Mouse (Mus musculus): ENCODE data around the gene Serpinb8. TPM values are rescaled to one million over a fixed set of nuclear protein-coding genes. Genes with fewer than 3 reads are reported as not detected.

The Serpinb8 gene
- polyA plus RNA-seq, 1 experiment from 2014 or later = 8.9 TPM

GRCm38 (mm10) chr1:107622017-107622416 is 32.2 kb downstream of the Serpinb8 start:
- H3K9ac ChIP-seq (ENCODE audit: low read length) = no peak overlapping the region
- H3K4me2 ChIP-seq (ENCODE audit: low read depth, low read length) = no peak overlapping the region
- H3K36me3 ChIP-seq (ENCODE audit: control insufficient read depth, insufficient read depth, low read length) = no peaks in the 10 kb centered on the region
- no peak overlapping the region for H3K27ac ChIP-seq (ENCODE audit: low read length)
- no peaks in the 10 kb centered on the region for H3K27me3 ChIP-seq (ENCODE audit: control insufficient read depth, insufficient read depth, low read length)
- H3K4me3 ChIP-seq (replicated peaks; ENCODE audit: low read length) = no peak overlapping the region
- WGBS = 57% methylated on average over 4 of the region's 4 CpGs
- no peak for ATAC-seq (ENCODE audit: insufficient read depth, low FRiP score)
- H3K9me3 ChIP-seq (replicated peaks; ENCODE audit: control insufficient read depth, low read length) = no peaks in the 10 kb centered on the region
- no peaks in the 10 kb centered on the region for H3K4me1 ChIP-seq (ENCODE audit: control insufficient read depth, insufficient read depth, low read length)

GRCm38 (mm10) chr1:107635936-107636335 is 46.1 kb downstream of the Serpinb8 start:
- no peaks in the 10 kb centered on the region for H3K9me3 ChIP-seq (replicated peaks; ENCODE audit: control insufficient read depth, low read length)
- no peak overlapping the region for H3K9ac ChIP-seq (ENCODE audit: low read length)
- no peak overlapping the region for H3K27ac ChIP-seq (ENCODE audit: low read length)
- no peak for ATAC-seq (ENCODE audit: insufficient read depth, low FRiP score)
- no peaks in the 10 kb centered on the region for H3K27me3 ChIP-seq (ENCODE audit: control insufficient read depth, insufficient read depth, low read length)
- no peaks in the 10 kb centered on the region for H3K36me3 ChIP-seq (ENCODE audit: control insufficient read depth, insufficient read depth, low read length)
- H3K4me3 ChIP-seq (replicated peaks; ENCODE audit: low read length) = no peak overlapping the region
- 29% methylated on average over 4 of the region's 4 CpGs for WGBS
- H3K4me2 ChIP-seq (ENCODE audit: low read depth, low read length) = no peak overlapping the region
- no peaks in the 10 kb centered on the region for H3K4me1 ChIP-seq (ENCODE audit: control insufficient read depth, insufficient read depth, low read length)

- Histone ChIP-seq H3K36me3 (ENCODE audit: control insufficient read depth, insufficient read depth, low read length) (no peaks in the 10 kb centered on the region), H3K9ac (ENCODE audit: low read length) (no peak overlapping the region), H3K27me3 (ENCODE audit: control insufficient read depth, insufficient read depth, low read length) (no peaks in the 10 kb centered on the region), H3K9me3 (replicated peaks; ENCODE audit: control insufficient read depth, low read length) (no peaks in the 10 kb centered on the region), H3K4me1 (ENCODE audit: control insufficient read depth, insufficient read depth, low read length) (no peaks in the 10 kb centered on the region), H3K27ac (ENCODE audit: low read length) (no peak overlapping the region), H3K4me2 (ENCODE audit: low read depth, low read length) (no peak overlapping the region), H3K4me3 (replicated peaks; ENCODE audit: low read length) (no peak overlapping the region)
- WGBS = 83% methylated on average over 1 of the region's 1 CpGs
- ATAC-seq (ENCODE audit: insufficient read depth, low FRiP score) = no peak
Observed at GRCm38 (mm10) chr1:107638056-107638455, 48.2 kb downstream of the Serpinb8 start.

DNA sequence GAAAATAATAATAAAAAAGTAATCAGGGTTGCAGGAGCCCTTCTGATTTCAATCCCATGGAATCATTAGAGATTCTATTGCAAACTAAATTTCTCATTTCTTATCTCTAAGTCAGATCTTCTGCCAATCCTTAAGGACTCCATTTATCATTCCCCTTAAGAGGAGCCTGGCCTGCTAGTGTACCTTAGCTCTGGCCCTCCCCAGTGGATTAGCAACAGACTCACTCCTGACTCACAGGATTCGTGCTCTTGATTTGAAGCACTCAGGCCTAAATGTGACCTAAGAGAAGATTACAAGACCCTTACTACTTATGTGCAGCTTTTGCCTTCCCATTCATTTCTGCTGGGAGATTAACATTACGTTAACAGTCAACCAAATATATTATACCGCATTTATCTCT is 48.7 kb downstream of the Serpinb8 start:
- Histone ChIP-seq H3K9ac (ENCODE audit: low read length) (no peak overlapping the region), H3K4me1 (ENCODE audit: control insufficient read depth, insufficient read depth, low read length) (no peaks in the 10 kb centered on the region), H3K36me3 (ENCODE audit: control insufficient read depth, insufficient read depth, low read length) (no peaks in the 10 kb centered on the region), H3K4me3 (replicated peaks; ENCODE audit: low read length) (no peak overlapping the region), H3K27me3 (ENCODE audit: control insufficient read depth, insufficient read depth, low read length) (no peaks in the 10 kb centered on the region), H3K4me2 (ENCODE audit: low read depth, low read length) (no peak overlapping the region), H3K27ac (ENCODE audit: low read length) (no peak overlapping the region), H3K9me3 (replicated peaks; ENCODE audit: control insufficient read depth, low read length) (no peaks in the 10 kb centered on the region)
- ATAC-seq (ENCODE audit: insufficient read depth, low FRiP score) = no peak
- 82% methylated on average over 3 of the region's 3 CpGs for WGBS

- ATAC-seq (ENCODE audit: insufficient read depth, low FRiP score) = no peak
Observed at GRCm38 (mm10) chr1:107642457-107643118, 52.8 kb downstream of the Serpinb8 start.

GRCm38 (mm10) chr1:107645086-107645485 is 55.3 kb downstream of the Serpinb8 start:
- Histone ChIP-seq H3K4me2 (ENCODE audit: low read depth, low read length) (no peak overlapping the region), H3K36me3 (ENCODE audit: control insufficient read depth, insufficient read depth, low read length) (no peaks in the 10 kb centered on the region), H3K9me3 (replicated peaks; ENCODE audit: control insufficient read depth, low read length) (no peaks in the 10 kb centered on the region), H3K4me3 (replicated peaks; ENCODE audit: low read length) (no peak overlapping the region), H3K4me1 (ENCODE audit: control insufficient read depth, insufficient read depth, low read length) (no peaks in the 10 kb centered on the region), H3K27ac (ENCODE audit: low read length) (no peak overlapping the region), H3K9ac (ENCODE audit: low read length) (no peak overlapping the region), H3K27me3 (ENCODE audit: control insufficient read depth, insufficient read depth, low read length) (no peaks in the 10 kb centered on the region)
- 68% methylated on average over 6 of the region's 6 CpGs for WGBS
- no peak for ATAC-seq (ENCODE audit: insufficient read depth, low FRiP score)

More at GRCm38 (mm10) chr1:107642457-107643118, 52.8 kb downstream of the Serpinb8 start:
- H3K27ac ChIP-seq (ENCODE audit: low read length) = no peak overlapping the region
- H3K9me3 ChIP-seq (replicated peaks; ENCODE audit: control insufficient read depth, low read length) = no peaks in the 10 kb centered on the region
- H3K27me3 ChIP-seq (ENCODE audit: control insufficient read depth, insufficient read depth, low read length) = no peaks in the 10 kb centered on the region
- H3K9ac ChIP-seq (ENCODE audit: low read length) = no peak overlapping the region
- 72% methylated on average over 2 of the region's 2 CpGs for WGBS
- H3K4me3 ChIP-seq (replicated peaks; ENCODE audit: low read length) = no peak overlapping the region
- H3K4me1 ChIP-seq (ENCODE audit: control insufficient read depth, insufficient read depth, low read length) = no peaks in the 10 kb centered on the region
- H3K4me2 ChIP-seq (ENCODE audit: low read depth, low read length) = no peak overlapping the region
- no peaks in the 10 kb centered on the region for H3K36me3 ChIP-seq (ENCODE audit: control insufficient read depth, insufficient read depth, low read length)

DNA sequence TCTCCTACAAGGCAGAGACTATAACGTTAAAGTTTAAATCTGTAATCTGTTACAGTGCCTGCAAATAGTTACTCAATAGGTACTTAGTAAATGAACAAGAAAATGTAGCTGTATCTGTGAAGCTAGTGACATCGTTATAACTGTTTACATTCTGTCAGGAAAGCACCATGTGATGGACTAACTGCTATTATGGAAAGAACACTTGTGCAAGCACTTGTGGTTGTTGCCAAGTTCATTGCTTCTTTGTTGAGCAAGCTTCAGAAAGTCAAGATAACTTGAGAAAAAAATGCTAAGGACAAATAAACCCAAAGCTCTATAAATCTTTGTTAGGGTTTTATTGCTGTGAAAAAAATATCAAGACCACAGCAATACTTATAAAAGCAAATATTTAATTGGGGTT is 67.9 kb downstream of the Serpinb8 start:
- Histone ChIP-seq H3K4me3 (replicated peaks; ENCODE audit: low read length) (no peak overlapping the region), H3K36me3 (ENCODE audit: control insufficient read depth, insufficient read depth, low read length) (no peaks in the 10 kb centered on the region), H3K9ac (ENCODE audit: low read length) (no peak overlapping the region), H3K27me3 (ENCODE audit: control insufficient read depth, insufficient read depth, low read length) (no peaks in the 10 kb centered on the region), H3K9me3 (replicated peaks; ENCODE audit: control insufficient read depth, low read length) (no peaks in the 10 kb centered on the region), H3K27ac (ENCODE audit: low read length) (no peak overlapping the region), H3K4me1 (ENCODE audit: control insufficient read depth, insufficient read depth, low read length) (no peaks in the 10 kb centered on the region), H3K4me2 (ENCODE audit: low read depth, low read length) (no peak overlapping the region)
- no peak for ATAC-seq (ENCODE audit: insufficient read depth, low FRiP score)
- 53% methylated on average over 2 of the region's 2 CpGs for WGBS

Other genes starting within 250 kb of the Serpinb8 start
- gene Serpinb11, start 228.8 kb upstream of the Serpinb8 start, polyA plus RNA-seq (2015; fragmentation: Nextera tagmentation; extraction: Ambion mirVana) = 14.5 and 22.4 TPM in 2 replicates
- gene Serpinb7, start 190.4 kb upstream of the Serpinb8 start, polyA plus RNA-seq (2015; fragmentation: Nextera tagmentation; extraction: Ambion mirVana) = 0.35 and 0.45 TPM in 2 replicates
- 2.2 and 4.7 TPM in 2 replicates for gene Serpinb2, start 78.6 kb upstream of the Serpinb8 start, polyA plus RNA-seq (2015; fragmentation: Nextera tagmentation; extraction: Ambion mirVana)

Measured in stomach, embryonic 16.5 days (tissue).